Mouse (Mus musculus): ENCODE results near the gene Olfr724. TPM values are rescaled to one million over a fixed set of nuclear protein-coding genes. Genes with fewer than 3 reads are reported as not detected.
"Not testable (repeated sequence)": the region's sequence is repeated elsewhere in the genome, so short reads cannot be mapped to it uniquely, and the experiment has no call there.

Gene Olfr724
- not detected in 2 replicates for polyA plus RNA-seq (2015; fragmentation: Nextera tagmentation; extraction: Ambion mirVana)

GRCm38 (mm10) chr14:49963174-49963573 lies at the start of gene Olfr724:
Gene Olfr724, minus strand, starts transcription at chr14:49963274.
- not testable (repeated sequence) for H3K9me3 ChIP-seq; H3K4me1 ChIP-seq; H3K27me3 ChIP-seq; ATAC-seq (ENCODE audit: low FRiP score, low read depth); H3K4me3 ChIP-seq; H3K4me2 ChIP-seq (replicated peaks); H3K9ac ChIP-seq; H3K27ac ChIP-seq; H3K36me3 ChIP-seq
- 63% methylated on average over 1 of the region's 1 CpGs for WGBS

GRCm38 (mm10) chr14:49955890-49956289 lies 7.2 kb downstream of the Olfr724 start:
- Histone ChIP-seq H3K4me1 (no peaks in the 10 kb centered on the region), H3K9ac (no peak overlapping the region), H3K27me3 (no peaks in the 10 kb centered on the region), H3K9me3 (no peaks in the 10 kb centered on the region), H3K4me3 (no peak overlapping the region), H3K4me2 (replicated peaks) (no peak overlapping the region), H3K36me3 (no peaks in the 10 kb centered on the region), H3K27ac (no peak overlapping the region)
- no peak for ATAC-seq (ENCODE audit: low FRiP score, low read depth)
- WGBS: 41% methylated on average over 2 of the region's 2 CpGs

- not testable (repeated sequence) for H3K4me1 ChIP-seq; H3K9me3 ChIP-seq; ATAC-seq (ENCODE audit: low FRiP score, low read depth); H3K4me2 ChIP-seq (replicated peaks); H3K4me3 ChIP-seq; H3K36me3 ChIP-seq; H3K9ac ChIP-seq; H3K27me3 ChIP-seq; H3K27ac ChIP-seq
Observed at GRCm38 (mm10) chr14:49931687-49932086, 31.4 kb downstream of the Olfr724 start, which contains the start of gene Olfr723. Gene Olfr723, minus strand, starts transcription at chr14:49931787.

Other genes starting within 250 kb of the Olfr724 start
- 16.0 and 16.5 TPM in 2 replicates for gene Armh4, start 179.9 kb downstream of the Olfr724 start, polyA plus RNA-seq (2015; fragmentation: Nextera tagmentation; extraction: Ambion mirVana)
- gene Olfr722, start 61.3 kb downstream of the Olfr724 start, polyA plus RNA-seq (2015; fragmentation: Nextera tagmentation; extraction: Ambion mirVana): not detected in 2 replicates
- gene Olfr723, start 31.5 kb downstream of the Olfr724 start, polyA plus RNA-seq (2015; fragmentation: Nextera tagmentation; extraction: Ambion mirVana): not detected in 2 replicates
- not detected in 2 replicates for gene Olfr725, start 77.1 kb upstream of the Olfr724 start, polyA plus RNA-seq (2015; fragmentation: Nextera tagmentation; extraction: Ambion mirVana)
- not detected in 2 replicates for gene Olfr726, start 127.7 kb upstream of the Olfr724 start, polyA plus RNA-seq (2015; fragmentation: Nextera tagmentation; extraction: Ambion mirVana)
- gene Olfr727, start 159.9 kb upstream of the Olfr724 start, polyA plus RNA-seq (2015; fragmentation: Nextera tagmentation; extraction: Ambion mirVana): not detected in 2 replicates
- gene Olfr728, start 179.4 kb upstream of the Olfr724 start, polyA plus RNA-seq (2015; fragmentation: Nextera tagmentation; extraction: Ambion mirVana): not detected in 2 replicates
- gene Olfr729, start 189.6 kb upstream of the Olfr724 start, polyA plus RNA-seq (2015; fragmentation: Nextera tagmentation; extraction: Ambion mirVana): not detected in 2 replicates
- not detected in 2 replicates for gene Olfr730, start 224.9 kb upstream of the Olfr724 start, polyA plus RNA-seq (2015; fragmentation: Nextera tagmentation; extraction: Ambion mirVana)

Data from limb, embryonic 13.5 days (tissue).